Mouse (Mus musculus): ENCODE results near the gene Iqgap3.

DNA sequence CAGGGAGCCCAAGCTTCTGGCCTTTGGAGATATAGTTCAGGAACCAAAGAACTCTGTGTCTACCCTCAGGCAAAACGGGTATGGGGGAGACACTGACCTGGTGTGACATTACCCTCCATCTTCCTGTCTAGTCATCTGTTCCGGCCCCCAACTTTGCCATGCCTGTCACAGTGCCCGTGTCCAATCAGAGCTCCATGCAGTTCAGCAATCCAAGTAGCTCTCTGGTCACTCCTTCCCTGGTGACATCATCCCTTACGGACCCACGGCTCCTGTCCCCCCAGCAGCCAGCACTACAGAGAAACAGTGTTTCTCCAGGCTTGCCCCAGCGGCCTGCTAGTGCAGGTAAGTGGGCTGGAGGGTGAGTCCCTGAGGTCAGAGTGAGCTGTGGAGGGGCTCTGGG lies 77.2 kb downstream of the Iqgap3 start:
- TF ChIP-seq CTCF (IDR thresholded peaks at IDR 0.05; ENCODE audit: borderline replicate concordance, insufficient read depth, low read length): no peak
- TF ChIP-seq POLR2A (IDR thresholded peaks at IDR 0.05; ENCODE audit: low read depth, low read length): no peak

All from embryonic fibroblast, embryonic 13.5 days (primary cell).